Mouse (Mus musculus): ENCODE measurements around the gene Vmn1r235. TPM values are rescaled to one million over a fixed set of nuclear protein-coding genes. Genes with fewer than 3 reads are reported as not detected.
"Not testable (repeated sequence)": the region's sequence is repeated elsewhere in the genome, so short reads cannot be mapped to it uniquely, and the experiment has no call there.

Vmn1r235 gene
- not detected for total RNA-seq (2022)

GRCm38 (mm10) chr17:21256111-21256510 is at the start of gene Vmn1r235:
Gene Vmn1r235 (plus strand): TSS chr17:21256411.
- no peak for DNase-seq (ENCODE audit: low spot score in 2 of 2)

GRCm38 (mm10) chr17:21211081-21211480 is 45.1 kb upstream of the Vmn1r235 start:
- DNase-seq (ENCODE audit: low spot score in 2 of 2), result not testable (repeated sequence)

- no peak for DNase-seq (ENCODE audit: low spot score in 2 of 2)
Observed at GRCm38 (mm10) chr17:21225787-21226186, 30.4 kb upstream of the Vmn1r235 start, which contains the start of gene Vmn1r234. Gene Vmn1r234 (plus strand): TSS chr17:21226087.

GRCm38 (mm10) chr17:21231654-21232053 is 24.6 kb upstream of the Vmn1r235 start:
- no peak for DNase-seq (ENCODE audit: low spot score in 2 of 2)

GRCm38 (mm10) chr17:21272103-21272502 is 15.9 kb downstream of the Vmn1r235 start:
- no peak for DNase-seq (ENCODE audit: low spot score in 2 of 2)

- DNase-seq (ENCODE audit: low spot score in 2 of 2), result no peak
Observed at GRCm38 (mm10) chr17:21282642-21283041, 26.4 kb downstream of the Vmn1r235 start, which contains the start of gene Vmn1r236. Gene Vmn1r236 (plus strand): TSS chr17:21282942.

GRCm38 (mm10) chr17:21284395-21284794 is 28.2 kb downstream of the Vmn1r235 start:
- no peak for DNase-seq (ENCODE audit: low spot score in 2 of 2)

- no peak for DNase-seq (ENCODE audit: low spot score in 2 of 2)
Observed at GRCm38 (mm10) chr17:21289695-21290094, 33.5 kb downstream of the Vmn1r235 start.

- no peak for DNase-seq (ENCODE audit: low spot score in 2 of 2)
Observed at GRCm38 (mm10) chr17:21311565-21311964, 55.4 kb downstream of the Vmn1r235 start, which contains the start of gene Vmn1r237. Gene Vmn1r237 (plus strand): TSS chr17:21311865.

Small RNA genes lying within 50 kb of the gene (microRNA-seq; reads per million reads assigned to microRNA genes)
- not detected for gene Gm26384

Other genes starting within 250 kb of the Vmn1r235 start
- gene Zfp160, start 247.5 kb upstream of the Vmn1r235 start, total RNA-seq (2022), result 1 to 10 TPM; 4.5 to 7.3 (median 5.5) TPM
- gene Vmn1r234, start 30.3 kb upstream of the Vmn1r235 start, total RNA-seq (2022), result not detected
- not detected for gene Vmn1r236, start 26.5 kb downstream of the Vmn1r235 start, total RNA-seq (2022)
- not detected for gene Vmn1r237, start 55.5 kb downstream of the Vmn1r235 start, total RNA-seq (2022)
- gene Zfp677, start 127.3 kb downstream of the Vmn1r235 start, total RNA-seq (2022), result 1 to 10 TPM in 1 of 4 experiments, under 1 TPM in 3; 0.80 to 1.5 (median 0.87) TPM
- gene Zfp54, start 166.8 kb downstream of the Vmn1r235 start, total RNA-seq (2022), result 1 to 10 TPM in 2 of 4 experiments, under 1 TPM in 2; 0.77 to 1.9 (median 1.1) TPM
- 10 to 100 TPM; 10.5 to 11.7 (median 10.9) TPM for gene Zfp51, start 194.0 kb downstream of the Vmn1r235 start, total RNA-seq (2022)
- 1 to 10 TPM; 1.3 to 1.8 (median 1.5) TPM for gene Zfp53, start 232.6 kb downstream of the Vmn1r235 start, total RNA-seq (2022)

Measured in gastrocnemius, adult 8-10 months (tissue).